Mouse (Mus musculus) MEL (cell line): ENCODE results near the gene Foxn3. TPM values are rescaled to one million over a fixed set of nuclear protein-coding genes. Genes with fewer than 3 reads are reported as not detected.
A peak's percentile ranks its signal among the peaks of the same experiment; 100 is the strongest.

Experiments used
- DNase-seq: peaks from one replicate; pipeline ENCODE4 v3.0.0; 2011; ENCODE audit warnings: low read depth, low spot score
- H3K27ac ChIP-seq: 2 replicates; pipeline ENCODE4 v1.5.1; 2012; ENCODE audit warnings: low read depth, mild to moderate bottlenecking, control low read depth, low read length, moderate library complexity; ENCODE audit not compliant: control insufficient read depth
- H3K27me3 ChIP-seq, 2 experiments: fragments of 150-350 bp in 1 of 2; sonication (generic) in 1 of 2; 2 replicates each; pipeline ENCODE4 v1.6.1; 2012; ENCODE audit warnings: low read length in 2 of 2, mild to moderate bottlenecking in 2 of 2, improper control_type of control experiment in 1 of 2, moderate library complexity in 1 of 2; ENCODE audit not compliant: insufficient read depth in 2 of 2, control insufficient read depth in 1 of 2
- H3K36me3 ChIP-seq, 2 experiments: 2 replicates each; pipeline ENCODE4 v1.6.1; 2012 to 2014; ENCODE audit warnings: low read length in 2 of 2, improper control_type of control experiment in 1 of 2, inconsistent platforms in 1 of 2, mild to moderate bottlenecking in 1 of 2; ENCODE audit not compliant: insufficient read depth in 2 of 2, control insufficient read depth in 1 of 2
- H3K4me1 ChIP-seq, 2 experiments: fragments of 150-350 bp in 1 of 2; sonication (generic) in 1 of 2; 2 replicates each; pipeline ENCODE4 v1.6.1; 2012; ENCODE audit warnings: low read length in 2 of 2, improper control_type of control experiment in 1 of 2, mild to moderate bottlenecking in 1 of 2; ENCODE audit not compliant: insufficient read depth in 2 of 2, control insufficient read depth in 1 of 2
- H3K4me3 ChIP-seq, 2 experiments: fragments of 150-350 bp in 1 of 2; sonication (generic) in 1 of 2; 2 replicates each; pipeline ENCODE4 v1.5.1; 2012; ENCODE audit warnings: low read depth in 2 of 2, low read length in 2 of 2, mild to moderate bottlenecking in 2 of 2, moderate library complexity in 2 of 2, control low read depth in 1 of 2, improper control_type of control experiment in 1 of 2; ENCODE audit not compliant: control insufficient read depth in 1 of 2, insufficient read depth in 1 of 2
- H3K79me2 ChIP-seq: 2 replicates; pipeline ENCODE4 v1.6.1; 2012; ENCODE audit warnings: mild to moderate bottlenecking, low read length, moderate library complexity; ENCODE audit not compliant: control insufficient read depth, poor library complexity, insufficient read depth
- H3K9ac ChIP-seq: 2 replicates; pipeline ENCODE4 v1.6.1; 2012; ENCODE audit warnings: low read depth, mild to moderate bottlenecking, control low read depth, low read length, moderate library complexity; ENCODE audit not compliant: control insufficient read depth, poor library complexity, severe bottlenecking
- H3K9me3 ChIP-seq: fragments of 150-350 bp; sonication (generic); replicated peaks from 2 replicates; pipeline ENCODE4 v1.6.1; 2012; ENCODE audit warnings: mild to moderate bottlenecking, low read length, improper control_type of control experiment, moderate library complexity; ENCODE audit not compliant: insufficient read depth
- CTCF ChIP-seq, 3 experiments: IDR thresholded peaks in 2 of 3; conservative IDR thresholded peaks in 1 of 3; 2 replicates each; pipeline ENCODE4 v1.5.1; 2011 to 2012; ENCODE audit warnings: low read length in 3 of 3, low read depth in 2 of 3, mild to moderate bottlenecking in 2 of 3, improper control_type of control experiment in 1 of 3, inconsistent platforms in 1 of 3, mixed read lengths in 1 of 3, moderate library complexity in 1 of 3; ENCODE audit not compliant: control insufficient read depth in 1 of 3, insufficient read depth in 1 of 3, poor library complexity in 1 of 3, severe bottlenecking in 1 of 3
- E2F4 ChIP-seq: IDR thresholded peaks from 2 replicates; pipeline ENCODE4 v1.6.1; 2011; ENCODE audit warnings: low read depth, low read length, improper control_type of control experiment, borderline replicate concordance
- ELF1 ChIP-seq: IDR thresholded peaks from 2 replicates; pipeline ENCODE4 v1.6.1; 2014; ENCODE audit warnings: low read depth, mild to moderate bottlenecking, inconsistent platforms, low read length, improper control_type of control experiment, moderate library complexity
- EP300 ChIP-seq, 2 experiments: IDR thresholded peaks; 2 replicates each; pipeline ENCODE4 v1.6.1; 2011; ENCODE audit warnings: improper control_type of control experiment in 2 of 2, low read length in 2 of 2, low read depth in 1 of 2, mild to moderate bottlenecking in 1 of 2
- GABPA ChIP-seq: IDR thresholded peaks from 2 replicates; pipeline ENCODE4 v1.6.1; 2012; ENCODE audit warnings: low read depth, mild to moderate bottlenecking, inconsistent platforms, low read length, improper control_type of control experiment, moderate library complexity
- HCFC1 ChIP-seq: IDR thresholded peaks from 2 replicates; pipeline ENCODE4 v1.6.1; 2012; ENCODE audit warnings: low read depth, mild to moderate bottlenecking, inconsistent platforms, low read length, improper control_type of control experiment, moderate library complexity
- JUND ChIP-seq: IDR thresholded peaks from 2 replicates; pipeline ENCODE4 v1.6.1; 2011; ENCODE audit warnings: low read depth, mild to moderate bottlenecking, improper control_type of control experiment, low read length
- KAT2A ChIP-seq: conservative IDR thresholded peaks from 2 replicates; pipeline ENCODE4 v1.6.1; 2012; ENCODE audit warnings: low read depth, low read length, improper control_type of control experiment, inconsistent platforms
- MAX ChIP-seq: IDR thresholded peaks from 2 replicates; pipeline ENCODE4 v1.6.1; 2011; ENCODE audit warnings: low read length, improper control_type of control experiment
- MAZ ChIP-seq: IDR thresholded peaks from 2 replicates; pipeline ENCODE4 v1.6.1; 2012; ENCODE audit warnings: low read depth, mild to moderate bottlenecking, inconsistent platforms, low read length, improper control_type of control experiment
- MEF2A ChIP-seq: IDR thresholded peaks from 2 replicates; pipeline ENCODE4 v1.6.1; 2014; ENCODE audit warnings: low read depth, mild to moderate bottlenecking, inconsistent platforms, low read length, improper control_type of control experiment; ENCODE audit not compliant: poor library complexity, insufficient replicate concordance, severe bottlenecking; ENCODE audit errors: extremely low read depth
- MXI1 ChIP-seq: IDR thresholded peaks from 2 replicates; pipeline ENCODE4 v1.6.1; 2011; ENCODE audit warnings: mild to moderate bottlenecking, low read depth, low read length, improper control_type of control experiment
- NELFE ChIP-seq: IDR thresholded peaks from 2 replicates; pipeline ENCODE4 v1.6.1; 2011; ENCODE audit warnings: low read depth, low read length, improper control_type of control experiment
- NRF1 ChIP-seq: IDR thresholded peaks from 2 replicates; pipeline ENCODE4 v1.6.1; 2014; ENCODE audit warnings: low read depth, mild to moderate bottlenecking, inconsistent platforms, low read length, improper control_type of control experiment, moderate library complexity; ENCODE audit not compliant: poor library complexity, insufficient read depth, severe bottlenecking
- RAD21 ChIP-seq: IDR thresholded peaks from 2 replicates; pipeline ENCODE4 v1.6.1; 2011; ENCODE audit warnings: mild to moderate bottlenecking, low read depth, low read length, improper control_type of control experiment
- RCOR1 ChIP-seq: IDR thresholded peaks from 2 replicates; pipeline ENCODE4 v1.6.1; 2012; ENCODE audit warnings: low read depth, mild to moderate bottlenecking, inconsistent platforms, low read length, improper control_type of control experiment
- SIN3A ChIP-seq: IDR thresholded peaks from 2 replicates; pipeline ENCODE4 v1.6.1; 2012; ENCODE audit warnings: low read length, improper control_type of control experiment, inconsistent platforms
- TCF12 ChIP-seq: IDR thresholded peaks from 2 replicates; pipeline ENCODE4 v1.6.1; 2014; ENCODE audit warnings: low read depth, mild to moderate bottlenecking, inconsistent platforms, low read length, improper control_type of control experiment, moderate library complexity
- UBTF ChIP-seq: IDR thresholded peaks from 2 replicates; pipeline ENCODE4 v1.6.1; 2012; ENCODE audit warnings: low read depth, mild to moderate bottlenecking, inconsistent platforms, low read length, improper control_type of control experiment, moderate library complexity, borderline replicate concordance; ENCODE audit not compliant: insufficient read depth
- USF2 ChIP-seq, 2 experiments: IDR thresholded peaks; 2 replicates each; pipeline ENCODE4 v1.6.1; 2011 to 2012; ENCODE audit warnings: improper control_type of control experiment in 2 of 2, low read length in 2 of 2, borderline replicate concordance in 1 of 2, inconsistent platforms in 1 of 2, low read depth in 1 of 2, mild to moderate bottlenecking in 1 of 2; ENCODE audit not compliant: insufficient read depth in 1 of 2
- ZNF384 ChIP-seq: IDR thresholded peaks from 2 replicates; pipeline ENCODE4 v1.6.1; 2012; ENCODE audit warnings: low read depth, mild to moderate bottlenecking, inconsistent platforms, low read length, improper control_type of control experiment
- polyA plus RNA-seq, 2 experiments: library from polyadenylated mRNA; stranded (reverse) in 1 of 2; unstranded in 1 of 2; fragments of >175 nt in 1 of 2; fragments of >200 nt in 1 of 2; gene quantifications; 2 replicates each; pipeline versions ENCODE4 v1.2.1 to v1.2.4; 2012; ENCODE audit warnings: low replicate concordance in 2 of 2, low read depth in 1 of 2; ENCODE audit not compliant: insufficient read length in 2 of 2, insufficient read depth in 1 of 2, missing spikeins in 1 of 2
- total RNA-seq: library from RNA; depleted of rRNA; stranded (reverse); fragments of 300-350 nt; gene quantifications from 2 replicates; pipeline ENCODE4 v1.2.3, GENCODE M21; 2012

Gene Foxn3
- total and polyA plus RNA-seq, 3 experiments = 15.5 to 22.8 TPM; not detected in 1

DNA sequence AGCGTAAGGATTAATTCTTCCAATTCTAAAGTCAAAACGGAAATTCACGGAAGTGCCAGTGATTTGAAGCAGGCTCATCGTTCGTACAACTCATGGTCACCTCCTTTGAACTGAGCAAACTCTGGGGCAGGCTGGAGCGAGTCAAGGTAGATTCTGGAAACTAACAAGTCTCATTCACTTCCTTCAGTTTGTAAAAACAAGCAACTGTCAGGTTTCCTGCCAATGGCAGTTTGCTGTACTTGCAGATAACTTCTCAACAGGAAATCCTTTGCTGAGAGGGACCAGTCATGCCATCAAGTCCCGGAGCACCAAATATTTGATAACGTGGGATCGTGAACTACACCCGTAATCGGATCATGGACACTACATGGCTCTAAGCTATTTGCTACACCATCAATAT lies 3.9 kb downstream of the Foxn3 start (continued):
- TF ChIP-seq MXI1 (peak; percentile 83), NRF1 (no peak), ELF1 (peak; percentile 66; the same call in 1 of the 2 replicates), RAD21 (no peak), E2F4 (no peak), MAX (peak; percentile 65), TCF12 (peak; percentile 95), JUND (0 out of 2 replicates have a peak, but pooled peaks have one; percentile 75), MEF2A (no peak), MAZ (0 out of 2 replicates have a peak, but pooled peaks have one; percentile 63), GABPA (no peak), CTCF (IDR thresholded peaks at IDR 0.05 in 2 of 3, conservative IDR thresholded peaks at IDR 0.05 in 1 of 3; ENCODE audit: control insufficient read depth in 1 of 3, insufficient read depth in 1 of 3, low read depth in 2 of 3, low read length in 3 of 3, poor library complexity in 1 of 3, severe bottlenecking in 1 of 3) (no peak), EP300 (IDR thresholded peaks at IDR 0.05; ENCODE audit: low read depth in 1 of 2, low read length in 2 of 2) (peak; percentile 98 to 100), USF2 (IDR thresholded peaks at IDR 0.05; ENCODE audit: borderline replicate concordance in 1 of 2, insufficient read depth in 1 of 2, low read depth in 1 of 2, low read length in 2 of 2) (no peak), SIN3A (peak; percentile 94), UBTF (no peak)

DNA sequence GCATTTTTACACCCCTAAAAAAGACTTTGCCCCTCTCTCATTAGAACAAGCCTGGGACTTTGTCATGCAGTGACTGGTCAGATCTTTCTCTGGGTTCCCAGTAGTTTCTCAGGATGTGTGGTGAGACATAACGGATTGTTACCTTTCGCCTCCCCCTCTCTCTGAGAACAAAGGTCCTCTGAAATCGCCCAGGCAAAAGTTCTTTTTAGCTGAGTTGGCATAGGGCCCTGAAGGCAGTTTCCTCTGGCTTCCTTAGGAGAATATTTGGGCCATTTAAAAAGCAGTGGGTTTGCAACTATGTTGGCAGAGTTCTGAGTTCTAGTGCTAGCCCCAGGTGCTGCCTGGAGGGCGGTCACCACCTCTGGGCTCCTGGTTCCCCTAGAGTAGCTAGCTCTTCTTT lies 4.9 kb downstream of the Foxn3 start:
- Histone ChIP-seq H3K27ac (peak overlapping the region; percentile 99), H3K9me3 (no peaks in the 10 kb centered on the region), H3K9ac (no peak overlapping the region), H3K36me3 (peaks cover 0 to 28% of the 10 kb centered on the region in 2 experiments; a peak in 2 of 4 replicates), H3K4me1 (peaks cover 21 to 28% of the 10 kb centered on the region in 2 experiments), H3K4me3 (no peak overlapping the region), H3K27me3 (no peaks in the 10 kb centered on the region), H3K79me2 (peaks cover 41% of the 10 kb centered on the region)
- TF ChIP-seq NRF1 = no peak
- TF ChIP-seq ZNF384 = no peak
- no peak for TF ChIP-seq HCFC1
- TF ChIP-seq E2F4 = no peak
- TF ChIP-seq RCOR1 = no peak
- TF ChIP-seq EP300 (IDR thresholded peaks at IDR 0.05; ENCODE audit: low read depth in 1 of 2, low read length in 2 of 2) = no peak
- TF ChIP-seq MAZ = no peak
- no peak for TF ChIP-seq SIN3A
- TF ChIP-seq MAX = no peak
- TF ChIP-seq NELFE = no peak
- TF ChIP-seq KAT2A = no peak
- no peak for DNase-seq
